Mouse (Mus musculus) forelimb bud, embryonic 11.5 days (tissue): ENCODE data around the gene Caskin2.
"Not testable (repeated sequence)": the region's sequence is repeated elsewhere in the genome, so short reads cannot be mapped to it uniquely, and the experiment has no call there.

Experiments used
- DNase-seq: peaks from one replicate; pipeline ENCODE4 v3.0.0-alpha.2; 2012; ENCODE audit warnings: low read depth, low spot score

Gene Caskin2

DNA sequence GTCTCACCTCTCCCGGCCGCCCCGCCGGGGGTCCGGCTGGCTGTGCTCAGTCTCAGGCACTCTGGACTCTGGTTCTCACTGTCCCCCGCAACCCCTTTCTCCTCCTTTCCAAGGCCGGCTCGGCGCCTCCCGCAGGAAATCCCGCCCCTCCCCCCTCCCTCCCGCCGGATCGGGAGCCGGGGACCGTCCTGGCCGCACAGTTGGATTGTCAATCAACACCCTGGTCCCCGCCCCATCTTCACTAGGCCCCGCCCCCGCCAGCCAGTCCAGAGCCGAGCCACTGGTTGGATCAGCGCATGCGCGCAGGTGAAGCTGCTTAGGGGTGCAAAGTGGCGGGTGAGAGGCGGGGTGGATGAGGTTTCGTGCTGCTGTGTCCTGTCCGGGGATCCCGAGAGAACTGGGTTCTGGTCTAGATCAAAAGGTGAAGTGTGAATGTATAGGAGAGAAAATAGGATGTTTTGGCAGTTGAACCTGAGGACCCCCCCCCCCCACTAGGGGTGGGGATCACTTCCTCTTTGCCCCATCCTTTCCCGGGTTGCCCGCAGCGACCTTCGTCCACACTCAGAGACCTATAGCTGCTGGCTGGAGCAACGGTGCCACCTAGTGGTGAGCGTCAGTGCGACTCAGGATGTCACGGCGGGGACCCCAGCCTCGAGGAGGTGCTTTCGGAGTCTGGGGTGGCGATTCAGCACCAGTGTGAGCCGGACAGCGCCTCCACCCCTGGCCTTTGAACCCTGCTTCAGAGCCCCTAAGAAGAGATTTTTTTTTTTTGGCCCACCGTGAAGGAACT is at the start of gene Caskin2:
TSS of gene Caskin2 (minus strand) at position 133 of the 790 bp plus-strand sequence.
- peak; percentile 97 for DNase-seq

DNA sequence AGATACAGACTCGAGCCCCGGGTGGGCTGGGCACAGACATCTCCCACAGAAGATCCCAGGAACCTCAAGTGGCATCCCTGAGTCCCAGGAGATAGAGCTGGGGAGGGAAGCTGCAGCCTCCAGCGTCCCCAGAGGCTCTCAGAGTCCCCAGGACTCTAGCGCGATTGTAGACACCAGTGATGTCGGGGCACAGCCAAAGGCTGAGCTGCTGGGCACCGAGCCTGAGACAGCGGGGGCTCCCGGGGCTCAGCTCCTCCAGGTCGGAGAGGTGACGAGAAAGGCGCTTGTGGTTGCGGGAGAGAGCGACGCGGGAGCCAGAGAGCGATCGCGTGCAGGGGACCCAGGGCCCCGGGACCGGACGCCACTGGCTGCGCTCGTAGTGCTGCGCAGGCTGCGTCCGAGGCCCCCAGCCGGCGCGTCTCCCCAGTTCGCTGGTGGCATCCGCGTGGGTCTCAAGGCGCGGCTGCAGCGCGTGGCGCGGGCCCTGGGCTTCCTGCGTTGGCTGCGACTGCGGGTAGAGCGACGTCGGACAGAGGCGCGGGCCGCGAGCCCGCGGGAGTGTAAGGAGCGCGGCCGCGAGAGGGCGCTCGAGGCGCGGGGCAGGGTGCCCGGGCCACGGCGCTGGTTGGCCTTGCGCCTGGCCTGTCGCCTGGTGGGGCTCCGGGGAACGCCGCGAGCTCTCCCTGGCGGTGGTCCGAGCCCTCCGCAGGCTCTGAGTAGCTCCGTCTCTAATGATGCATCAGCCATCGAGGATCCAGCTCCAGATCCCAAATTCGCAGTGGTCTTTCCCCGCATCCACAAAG is 45.9 kb upstream of the Caskin2 start:
- DNase-seq: peak; percentile 89

DNA sequence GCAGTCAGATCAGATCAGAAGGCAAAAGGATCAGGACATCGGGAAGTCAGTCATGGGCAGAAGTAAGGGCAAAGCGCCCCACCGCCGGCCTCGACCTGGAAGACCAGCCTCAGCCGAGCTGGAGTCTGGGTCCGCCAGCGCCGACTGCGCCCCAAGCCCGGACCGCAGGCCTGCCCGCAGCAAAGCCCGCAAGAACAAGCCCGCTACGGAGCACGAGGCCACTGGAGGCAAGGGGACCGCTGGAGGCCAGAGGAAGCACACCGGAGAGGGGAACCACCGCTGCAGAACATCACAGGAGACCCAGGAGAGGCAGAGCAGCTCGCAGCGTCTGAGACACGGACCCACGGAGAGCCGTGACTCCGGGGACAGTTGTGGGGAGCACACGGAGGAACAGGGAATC is 44.9 kb upstream of the Caskin2 start, which contains the start of gene Myo15b:
TSS of gene Myo15b (plus strand) at position 53 of the 400 bp plus-strand sequence.
- DNase-seq: no peak

DNA sequence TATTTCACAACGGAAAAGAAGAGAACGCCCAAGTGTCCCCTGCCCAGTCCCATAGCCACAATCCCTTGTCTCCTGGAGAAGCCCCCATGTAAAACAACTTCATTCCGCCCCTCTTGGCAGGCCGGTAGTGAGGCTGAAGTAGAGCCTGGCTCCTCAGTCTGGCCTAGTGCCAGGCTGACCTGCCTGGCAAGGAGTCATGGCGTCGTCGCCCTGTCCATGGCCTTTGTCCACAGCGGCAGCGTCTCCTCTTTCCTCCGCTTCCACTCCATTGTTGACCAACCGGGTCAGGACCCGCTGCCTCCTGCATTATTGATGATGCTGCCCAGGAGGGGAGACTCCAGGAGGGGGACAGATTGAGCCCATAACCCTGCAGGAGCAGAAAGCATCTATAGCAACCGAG is 44.5 kb upstream of the Caskin2 start:
- DNase-seq: no peak

DNA sequence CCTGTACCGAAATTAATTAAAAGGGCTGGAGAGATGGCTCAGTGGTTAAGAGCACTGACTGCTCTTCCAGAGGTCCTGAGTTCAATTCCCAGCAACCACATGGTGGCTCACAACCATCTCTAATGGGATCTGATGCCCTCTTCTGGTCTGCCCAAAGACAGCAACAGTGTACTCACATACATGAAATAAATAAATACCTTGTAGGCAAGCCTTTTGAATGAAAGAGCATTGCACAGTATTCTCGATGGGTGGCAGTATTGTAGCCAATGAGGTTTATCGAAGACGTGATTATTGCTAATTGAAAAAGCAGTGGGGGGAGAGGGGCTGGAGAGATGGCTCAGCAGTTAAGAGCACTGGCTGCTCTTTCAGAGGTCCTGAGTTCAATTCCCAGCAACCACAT is 43.7 kb upstream of the Caskin2 start:
- DNase-seq: not testable (repeated sequence)

DNA sequence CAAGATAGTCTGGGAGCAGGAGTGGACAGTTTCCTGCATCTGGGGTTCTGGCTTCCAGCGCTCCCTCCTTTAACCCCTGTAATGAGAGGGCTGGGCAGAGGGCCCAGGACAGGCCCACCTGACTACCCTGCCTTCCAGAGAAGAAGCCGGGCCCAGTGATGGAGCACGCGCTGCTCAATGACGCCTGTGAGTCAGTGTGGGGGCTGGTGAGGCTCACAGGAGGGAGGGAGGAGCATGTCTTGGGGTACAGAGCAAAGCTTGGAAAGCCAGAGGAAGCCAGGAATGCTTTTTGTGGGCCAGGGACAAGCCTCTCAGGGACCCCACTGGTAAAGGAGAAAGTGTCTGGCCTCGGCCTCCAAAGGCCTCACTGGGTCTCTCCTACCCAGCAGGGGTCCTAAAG is 41.2 kb upstream of the Caskin2 start:
- DNase-seq: no peak

- no peak for DNase-seq
Observed at GRCm38 (mm10) chr11:115845819-115846218, 32.4 kb upstream of the Caskin2 start.

DNA sequence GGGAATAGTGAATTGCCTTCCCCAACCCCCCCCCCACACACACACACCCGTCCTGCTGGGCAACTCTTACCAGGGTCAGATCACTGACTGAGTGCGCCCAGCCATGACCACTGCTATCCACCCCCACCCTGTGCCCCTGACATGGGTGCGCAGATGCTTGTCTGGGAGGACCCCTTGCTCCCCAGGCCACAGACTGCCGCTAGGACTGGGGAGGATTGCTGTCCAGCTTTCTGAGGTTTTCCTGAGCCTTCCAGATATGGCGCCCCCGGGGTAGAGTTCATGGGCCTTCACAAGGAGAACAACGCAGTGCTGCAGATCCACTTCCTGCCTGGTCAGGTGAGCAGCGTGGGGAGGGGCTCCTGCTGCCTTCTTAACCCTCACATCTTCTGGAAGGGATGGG is 30.8 kb upstream of the Caskin2 start:
- DNase-seq: no peak

DNA sequence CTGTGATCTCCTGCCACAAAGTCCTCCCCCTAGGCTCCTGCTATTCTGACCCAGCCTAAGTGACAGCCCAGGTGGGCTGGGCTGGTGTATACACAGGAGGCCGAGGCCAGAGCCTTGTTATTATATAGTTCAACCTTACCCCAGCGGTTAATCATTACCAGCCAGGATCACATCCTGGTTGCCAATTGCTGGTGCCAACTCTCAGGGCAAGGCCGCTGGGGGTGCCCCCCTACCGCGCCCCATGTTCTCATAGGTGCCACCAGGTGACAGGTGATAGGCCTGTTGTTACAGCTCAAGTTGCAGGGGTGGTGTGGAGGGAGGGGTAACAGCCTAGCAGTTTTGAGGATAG is 30.4 kb upstream of the Caskin2 start:
- no peak for DNase-seq

DNA sequence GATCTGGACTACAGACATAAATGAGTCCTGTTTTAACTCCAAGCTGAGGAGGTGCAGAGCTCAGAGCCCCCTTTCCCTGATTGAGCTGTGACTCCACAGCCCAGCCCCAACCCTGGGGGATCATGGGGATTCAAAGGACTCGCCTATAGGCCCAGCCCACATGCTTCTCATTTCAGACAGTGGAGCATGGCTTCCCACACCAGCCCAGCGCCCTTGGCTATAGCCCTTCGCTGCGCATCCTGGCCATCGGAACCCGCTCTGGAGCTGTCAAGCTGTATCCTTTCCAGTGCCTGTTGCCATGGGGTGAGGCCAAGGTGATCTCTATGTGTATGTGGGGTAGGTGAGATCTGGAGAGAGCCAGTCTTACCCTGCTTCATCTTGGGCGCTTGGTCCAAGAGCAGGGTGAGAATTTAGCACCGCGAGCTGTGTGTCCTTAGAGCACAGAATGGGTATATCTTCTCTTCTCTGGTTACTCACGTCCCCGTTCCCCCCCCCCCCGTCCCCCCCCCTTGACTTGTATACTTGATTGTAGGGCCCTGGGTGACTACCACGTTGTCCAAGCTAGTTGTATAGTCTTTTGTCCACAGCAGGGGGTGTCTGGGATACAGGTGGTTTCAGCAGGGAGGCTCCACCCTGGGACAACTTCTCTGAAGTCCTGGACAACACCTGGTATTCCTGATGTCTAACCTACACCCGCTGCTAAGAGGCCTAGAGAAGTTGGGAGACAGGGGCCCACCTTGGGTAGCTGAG is 29.9 kb upstream of the Caskin2 start:
- no peak for DNase-seq

- no peak for DNase-seq
Observed at GRCm38 (mm10) chr11:115841961-115842550, 28.6 kb upstream of the Caskin2 start.

DNA sequence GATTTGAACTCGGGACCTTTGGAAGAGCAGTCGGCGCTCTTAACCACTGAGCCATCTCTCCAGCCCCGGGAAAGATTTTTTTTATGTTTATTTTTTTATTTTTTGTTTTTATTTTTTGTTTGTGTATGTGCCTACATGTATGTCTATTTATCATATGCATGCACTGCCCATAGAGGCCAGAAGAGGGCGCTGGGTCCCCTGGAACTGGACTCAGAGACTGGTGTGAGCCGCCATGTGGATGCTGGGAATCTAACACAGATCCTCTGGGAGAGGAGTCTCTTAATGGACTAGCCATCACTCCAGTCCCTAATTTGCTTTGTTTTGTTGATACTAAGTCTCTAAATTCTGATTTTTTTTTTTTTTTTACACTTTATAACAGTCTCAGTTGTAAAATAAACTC is 27.6 kb upstream of the Caskin2 start:
- no peak for DNase-seq

- DNase-seq: no peak
Observed at GRCm38 (mm10) chr11:115839732-115840131, 26.3 kb upstream of the Caskin2 start.

DNA sequence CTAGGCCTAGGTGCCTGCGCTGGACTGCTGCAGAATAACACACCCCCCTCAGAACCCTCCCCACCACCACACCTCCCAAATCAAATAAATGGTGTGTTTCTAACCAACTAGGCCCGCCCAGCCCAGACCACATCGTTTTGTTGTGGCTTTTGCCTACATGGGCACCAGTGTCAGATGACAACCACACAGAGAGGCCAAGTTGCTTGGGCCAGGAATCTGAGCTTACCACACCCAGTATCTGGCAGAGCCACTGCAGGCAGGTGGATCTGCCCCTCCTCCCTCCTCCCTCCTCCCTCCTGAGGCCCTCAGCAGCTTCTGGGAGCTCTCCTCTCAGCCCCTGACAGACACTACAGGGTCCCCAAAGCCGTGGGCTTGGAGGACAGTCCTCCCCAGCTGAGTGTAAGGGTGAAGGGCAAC is 25.5 kb upstream of the Caskin2 start:
- DNase-seq: no peak

GRCm38 (mm10) chr11:115837606-115838345 is 24.3 kb upstream of the Caskin2 start:
- DNase-seq: no peak

GRCm38 (mm10) chr11:115836656-115837395 is 23.4 kb upstream of the Caskin2 start:
- DNase-seq: no peak

- no peak for DNase-seq
Observed at GRCm38 (mm10) chr11:115834033-115834432, 20.6 kb upstream of the Caskin2 start.

- no peak for DNase-seq
Observed at GRCm38 (mm10) chr11:115833021-115833513, 19.6 kb upstream of the Caskin2 start.

- DNase-seq: peak; percentile 64
Observed at GRCm38 (mm10) chr11:115832523-115832922, 19.1 kb upstream of the Caskin2 start.

- DNase-seq: no peak
Observed at GRCm38 (mm10) chr11:115832064-115832463, 18.6 kb upstream of the Caskin2 start.
